Mouse (Mus musculus): Measurements from ENCODE around the gene Abtb2.

DNA sequence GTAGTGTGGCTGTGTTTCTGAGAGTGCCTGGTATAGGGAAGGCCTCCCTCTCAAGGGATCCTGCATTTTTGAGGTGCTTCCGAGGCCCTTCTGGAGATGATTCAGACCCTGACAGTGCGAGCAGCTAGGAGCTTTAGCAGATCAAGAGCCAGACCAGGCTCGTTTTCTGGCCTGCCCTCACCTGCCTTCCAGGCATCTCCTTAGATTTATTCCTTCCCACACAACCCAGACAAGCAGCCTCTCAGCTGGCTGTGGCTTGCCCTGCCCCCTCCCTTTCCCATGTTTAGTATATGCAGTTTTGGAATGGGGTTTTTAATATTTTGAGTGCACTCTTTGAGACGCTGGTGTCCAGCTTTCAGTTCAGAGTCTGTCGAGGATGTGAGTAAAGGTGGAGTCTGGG, 124.7 kb downstream of the Abtb2 start:
- TF ChIP-seq CTCF (IDR thresholded peaks at IDR 0.05; ENCODE audit: control insufficient read depth, insufficient read depth, low read length) (no peak), POLR2A (IDR thresholded peaks at IDR 0.05; ENCODE audit: borderline replicate concordance, control insufficient read depth, low read depth, low read length) (no peak)

All from bone marrow, adult 2 months (tissue).